Mouse (Mus musculus) gastrocnemius, postnatal 25 days (tissue): ENCODE measurements around the gene Syna. TPM values are rescaled to one million over a fixed set of nuclear protein-coding genes. Genes with fewer than 3 reads are reported as not detected.

Experiments used
- DNase-seq: peaks from one replicate; pipeline ENCODE4 v3.0.0; 2022
- long read RNA-seq, 2 experiments: library from polyadenylated mRNA; stranded (forward); transcript quantifications; one replicate each; pipeline ENCODE4 v2.0.0; 2021
- total RNA-seq, 2 experiments: library from RNA; stranded (reverse); gene quantifications; 1 replicate in 1 of 2; 2 replicates in 1 of 2; pipeline ENCODE4 v1.2.3; 2021

Syna gene
- not detected for total RNA-seq
- long read RNA-seq, experiment 1 = 0 reads
- long read RNA-seq, experiment 2 = 0 reads

- DNase-seq = no peak
These were observed at the start of gene Syna for GRCm38 (mm10) chr5:134560071-134560449. Syna (minus strand) TSS chr5:134560171.

GRCm38 (mm10) chr5:134607121-134607520 lies 47.1 kb upstream of the Syna start:
- DNase-seq = no peak

- no peak for DNase-seq
These were observed 46.3 kb upstream of the Syna start for GRCm38 (mm10) chr5:134606314-134606713.

GRCm38 (mm10) chr5:134604376-134604775 lies 44.4 kb upstream of the Syna start:
- no peak for DNase-seq

- peak; percentile 27 for DNase-seq
These were observed 37.7 kb upstream of the Syna start for GRCm38 (mm10) chr5:134597711-134598110.

GRCm38 (mm10) chr5:134593093-134593492 lies 33.1 kb upstream of the Syna start:
- no peak for DNase-seq

- DNase-seq = no peak
These were observed 32.1 kb upstream of the Syna start for GRCm38 (mm10) chr5:134592026-134592581.

GRCm38 (mm10) chr5:134589900-134590299 lies 29.9 kb upstream of the Syna start:
- no peak for DNase-seq

GRCm38 (mm10) chr5:134584798-134585197 lies 24.8 kb upstream of the Syna start:
- no peak for DNase-seq

GRCm38 (mm10) chr5:134583884-134584213 lies 23.9 kb upstream of the Syna start:
- DNase-seq = no peak

- no peak for DNase-seq
These were observed 23.3 kb upstream of the Syna start for GRCm38 (mm10) chr5:134583006-134583883.

- DNase-seq = peak; percentile 93
These were observed 22.4 kb upstream of the Syna start for GRCm38 (mm10) chr5:134582221-134582907.

- DNase-seq = no peak
These were observed 21.2 kb upstream of the Syna start, which contains the start of gene Rfc2 for GRCm38 (mm10) chr5:134581146-134581545. Rfc2 (plus strand) TSS chr5:134581366.

GRCm38 (mm10) chr5:134579135-134579534 lies 19.2 kb upstream of the Syna start:
- DNase-seq = no peak

- no peak for DNase-seq
These were observed 17.6 kb upstream of the Syna start for GRCm38 (mm10) chr5:134577534-134577933.

- DNase-seq = no peak
These were observed 16.7 kb upstream of the Syna start for GRCm38 (mm10) chr5:134576517-134577220.

GRCm38 (mm10) chr5:134575833-134576232 lies 15.9 kb upstream of the Syna start:
- no peak for DNase-seq

- no peak for DNase-seq
These were observed 12.7 kb upstream of the Syna start for GRCm38 (mm10) chr5:134572508-134573214.

GRCm38 (mm10) chr5:134571730-134572507 lies 11.9 kb upstream of the Syna start:
- no peak for DNase-seq

GRCm38 (mm10) chr5:134568964-134569491 lies 9.1 kb upstream of the Syna start:
- DNase-seq = no peak

GRCm38 (mm10) chr5:134568030-134568429 lies 8.1 kb upstream of the Syna start:
- no peak for DNase-seq
